Mouse (Mus musculus) liver, postnatal 0 days (tissue): ENCODE data around the gene Mark3. TPM values are rescaled to one million over a fixed set of nuclear protein-coding genes. Genes with fewer than 3 reads are reported as not detected.

ENCODE experiments used
- ATAC-seq: fragments of 200-750 bp; cut with Nextera tagmentation; 2 replicates; pipeline ENCODE4 v1.8.0; 2017; ENCODE audit warnings: mild to moderate bottlenecking, moderate library complexity
- DNase-seq: peaks from one replicate; pipeline ENCODE4 v3.0.0-alpha.2; 2016
- H3K27ac ChIP-seq: fragments of 300-500 bp; sonication (generic); 2 replicates; pipeline ENCODE4 v1.5.1; 2014; ENCODE audit warnings: antibody characterized with exemption, moderate library complexity, mild to moderate bottlenecking, low read depth
- H3K27me3 ChIP-seq: fragments of 300-500 bp; sonication (generic); 2 replicates; pipeline ENCODE4 v1.6.1; 2014; ENCODE audit warnings: low read length, control low read depth, mixed read lengths; ENCODE audit not compliant: insufficient read depth
- H3K36me3 ChIP-seq: fragments of 300-500 bp; sonication (generic); replicated peaks from 2 replicates; pipeline ENCODE4 v1.6.1; 2014; ENCODE audit warnings: mild to moderate bottlenecking, control low read depth, low read length, moderate library complexity, mixed read lengths; ENCODE audit not compliant: insufficient read depth
- H3K4me1 ChIP-seq: fragments of 300-500 bp; sonication (generic); 2 replicates; pipeline ENCODE4 v1.6.1; 2014; ENCODE audit warnings: antibody characterized with exemption, mild to moderate bottlenecking, control low read depth; ENCODE audit not compliant: insufficient read depth
- H3K4me2 ChIP-seq: fragments of 300-500 bp; sonication (generic); 2 replicates; pipeline ENCODE4 v1.6.1; 2014; ENCODE audit warnings: low read depth, mild to moderate bottlenecking, low read length, moderate library complexity, mixed read lengths
- H3K4me3 ChIP-seq: fragments of 300-500 bp; sonication (generic); 2 replicates; pipeline ENCODE4 v1.5.1; 2014; ENCODE audit warnings: low read depth, low read length
- H3K9ac ChIP-seq: fragments of 300-500 bp; sonication (generic); replicated peaks from 2 replicates; pipeline ENCODE4 v1.6.1; 2014; ENCODE audit warnings: mild to moderate bottlenecking, moderate library complexity
- H3K9me3 ChIP-seq: fragments of 300-500 bp; sonication (generic); 2 replicates; pipeline ENCODE4 v1.6.1; 2016; ENCODE audit warnings: mild to moderate bottlenecking, control low read depth, low read length, mixed read lengths
- CTCF ChIP-seq: sonication (generic); IDR thresholded peaks from 2 replicates; pipeline ENCODE4 v1.5.1; 2016; ENCODE audit warnings: antibody characterized with exemption, low read depth
- EP300 ChIP-seq: IDR thresholded peaks from 2 replicates; pipeline ENCODE4 v1.6.1; 2016; ENCODE audit warnings: antibody characterized with exemption, low read depth, mild to moderate bottlenecking
- WGBS: fragments of 180-500 bp; shearing (Covaris S2); extraction: QIAGEN DNeasy Blood & Tissue Kit; methylation state at CpG from one replicate; pipeline ENCODE4 v1.1.7; 2014; ENCODE audit not compliant: insufficient replicate concordance; 5-methylcytosine and 5-hydroxymethylcytosine counted together
- polyA plus RNA-seq: library from polyadenylated mRNA; unstranded; fragments of >200 nt; fragmentation: Nextera tagmentation; extraction: Ambion mirVana; gene quantifications from 2 replicates; pipeline ENCODE4 v1.2.1, GENCODE M21; 2015

Gene Mark3
- polyA plus RNA-seq, 1 experiment from 2014 or later, result 9.5 TPM

GRCm38 (mm10) chr12:111535762-111536161 lies 38.6 kb upstream of the Mark3 start:
- Histone ChIP-seq H3K4me3 (no peak overlapping the region), H3K9me3 (no peaks in the 10 kb centered on the region), H3K9ac (peak overlapping the region; percentile 99; the same call in 1 of the 2 replicates), H3K4me1 (peaks cover 38% of the 10 kb centered on the region), H3K36me3 (peaks cover 19% of the 10 kb centered on the region), H3K27ac (peak overlapping the region; percentile 100), H3K27me3 (no peaks in the 10 kb centered on the region), H3K4me2 (peak overlapping the region; percentile 49)
- ATAC-seq, result no peak
- no peak for TF ChIP-seq CTCF
- no peak for TF ChIP-seq EP300
- DNase-seq, result no peak
- WGBS, result 32% methylated on average over 5 of the region's 5 CpGs

GRCm38 (mm10) chr12:111536746-111537145 lies 37.6 kb upstream of the Mark3 start:
- H3K4me3 ChIP-seq, result peak overlapping the region; percentile 96
- ATAC-seq, result no peak
- peaks cover 38% of the 10 kb centered on the region for H3K4me1 ChIP-seq
- H3K27ac ChIP-seq, result peak overlapping the region; percentile 100
- H3K27me3 ChIP-seq, result no peaks in the 10 kb centered on the region
- peak overlapping the region; percentile 81 for H3K4me2 ChIP-seq
- TF ChIP-seq EP300 (no peak), CTCF (no peak)
- no peaks in the 10 kb centered on the region for H3K9me3 ChIP-seq
- H3K9ac ChIP-seq, result peak overlapping the region; percentile 99
- peaks cover 29% of the 10 kb centered on the region for H3K36me3 ChIP-seq
- DNase-seq, result no peak
- WGBS, result 44% methylated on average over 4 of the region's 4 CpGs

DNA sequence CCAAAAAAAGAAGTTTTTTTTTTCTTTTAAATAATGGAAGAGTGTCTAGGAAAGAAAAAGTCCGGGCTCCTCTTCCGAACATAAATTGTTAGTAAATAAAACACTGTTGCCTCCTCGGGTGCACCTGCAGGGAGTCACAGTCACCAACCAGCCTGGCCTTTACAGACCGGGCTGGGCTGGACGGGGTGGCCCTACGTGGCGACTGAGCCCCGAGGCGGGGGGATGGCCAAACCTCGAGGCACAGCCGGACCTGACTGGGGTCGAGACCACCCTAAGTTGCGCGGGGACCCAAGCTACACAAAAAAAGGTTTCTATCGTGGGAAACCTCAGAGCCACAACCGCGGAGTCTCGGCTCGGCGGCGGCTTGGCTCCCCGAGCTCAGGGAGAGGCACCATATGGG lies 37.0 kb upstream of the Mark3 start:
- no peak for TF ChIP-seq EP300
- no peak for TF ChIP-seq CTCF
- no peaks in the 10 kb centered on the region for H3K9me3 ChIP-seq
- peak; percentile 18; the same call in 1 of the 2 replicates for ATAC-seq
- WGBS, result under 1% methylated on average over 22 of the region's 22 CpGs
- peaks cover 38% of the 10 kb centered on the region for H3K4me1 ChIP-seq
- DNase-seq, result no peak
- H3K36me3 ChIP-seq, result peaks cover 34% of the 10 kb centered on the region
- H3K4me3 ChIP-seq, result peak overlapping the region; percentile 96
- H3K27ac ChIP-seq, result peak overlapping the region; percentile 100
- peak overlapping the region; percentile 81 for H3K4me2 ChIP-seq
- peak overlapping the region; percentile 99 for H3K9ac ChIP-seq
- no peaks in the 10 kb centered on the region for H3K27me3 ChIP-seq

DNA sequence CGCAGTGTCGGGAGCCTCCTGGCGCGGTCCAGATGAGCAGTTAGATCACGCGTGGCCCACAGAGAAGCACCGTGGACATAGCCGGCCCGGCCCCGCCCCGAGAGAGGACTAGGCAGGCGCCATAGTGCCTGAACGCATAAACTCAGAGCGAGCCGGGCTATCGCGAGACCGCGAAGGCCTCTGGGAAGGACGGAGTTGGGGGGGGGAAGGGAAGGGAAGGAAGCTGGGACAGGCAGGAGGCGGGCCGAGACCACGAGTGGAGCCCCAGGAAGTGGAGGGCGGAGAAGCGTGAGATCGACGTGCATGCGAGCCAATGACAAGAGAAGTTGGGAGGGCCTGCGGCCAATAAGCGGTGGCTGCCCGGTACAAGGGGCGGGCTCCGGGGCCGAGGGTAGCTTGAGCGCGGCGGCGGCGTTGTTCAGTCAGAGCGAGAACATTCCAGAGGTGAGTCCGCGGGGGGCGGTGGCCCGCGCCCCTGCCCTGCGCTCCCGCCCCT lies 36.5 kb upstream of the Mark3 start, which contains the start of gene Eif5:
Gene Eif5, plus strand, starts transcription at position 221 of the 496 bp plus-strand sequence.
- Histone ChIP-seq H3K27me3 (no peaks in the 10 kb centered on the region), H3K4me1 (peaks cover 38% of the 10 kb centered on the region), H3K4me3 (peak within 1 kb of the TSS; percentile 96), H3K27ac (peak within 1 kb of the TSS; percentile 100), H3K4me2 (peak within 1 kb of the TSS; percentile 81), H3K9me3 (no peaks in the 10 kb centered on the region), H3K9ac (peak within 1 kb of the TSS; percentile 100), H3K36me3 (peaks cover 40% of the 10 kb centered on the region)
- peak; percentile 90 for ATAC-seq
- peak; percentile 99 for DNase-seq
- peak; percentile 95 for TF ChIP-seq EP300
- TF ChIP-seq CTCF, result no peak
- WGBS, result 1% methylated on average over 40 of the region's 47 CpGs

DNA sequence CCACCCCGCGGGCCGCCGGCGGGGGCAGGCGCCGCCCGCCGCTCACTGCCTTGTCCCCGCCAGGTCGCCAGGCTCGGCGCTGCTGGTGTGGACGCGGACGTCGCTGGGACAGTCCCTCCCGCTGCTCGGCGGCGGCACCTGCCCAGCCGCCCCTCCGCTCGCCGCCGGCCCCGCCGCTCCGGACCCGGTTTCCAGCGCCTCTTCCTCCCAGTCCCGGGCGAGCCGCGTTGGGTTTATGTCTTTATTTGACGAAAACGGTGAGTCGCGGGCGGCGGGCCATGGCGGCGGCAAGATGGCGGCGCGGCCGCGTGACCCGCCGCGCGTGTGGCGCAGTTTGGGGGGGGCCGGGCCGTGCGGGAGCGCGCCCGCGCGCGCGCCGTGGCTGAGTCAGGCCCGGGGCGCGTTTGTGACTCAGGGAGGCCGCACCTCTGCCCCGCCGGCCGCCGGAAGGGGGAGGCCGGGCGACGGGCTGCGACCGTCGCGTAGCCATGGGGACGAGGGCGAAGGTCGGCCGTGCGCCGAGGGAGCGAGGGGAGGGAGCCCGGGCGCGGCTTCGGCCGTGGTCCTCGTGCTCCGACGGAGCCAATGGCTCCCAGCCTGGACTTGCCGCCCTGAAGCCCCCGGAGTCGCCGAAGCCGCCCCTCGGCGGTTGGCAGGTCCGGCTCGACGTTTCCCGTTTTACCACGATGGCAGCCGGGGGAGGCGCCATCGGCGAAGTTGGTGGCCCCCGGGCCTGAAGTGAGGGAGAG lies 35.9 kb upstream of the Mark3 start:
- Histone ChIP-seq H3K4me2 (peak overlapping the region; percentile 79), H3K9me3 (no peaks in the 10 kb centered on the region), H3K36me3 (peaks cover 46% of the 10 kb centered on the region), H3K4me1 (peaks cover 38% of the 10 kb centered on the region), H3K4me3 (peak overlapping the region; percentile 96), H3K27me3 (no peaks in the 10 kb centered on the region), H3K9ac (peak overlapping the region; percentile 100), H3K27ac (peak overlapping the region; percentile 100)
- DNase-seq (peak; percentile 92), ATAC-seq (peak; percentile 73)
- WGBS, result under 1% methylated on average over 76 of the region's 111 CpGs
- no peak for TF ChIP-seq EP300
- no peak; the same call in 1 of the 2 replicates for TF ChIP-seq CTCF

DNA sequence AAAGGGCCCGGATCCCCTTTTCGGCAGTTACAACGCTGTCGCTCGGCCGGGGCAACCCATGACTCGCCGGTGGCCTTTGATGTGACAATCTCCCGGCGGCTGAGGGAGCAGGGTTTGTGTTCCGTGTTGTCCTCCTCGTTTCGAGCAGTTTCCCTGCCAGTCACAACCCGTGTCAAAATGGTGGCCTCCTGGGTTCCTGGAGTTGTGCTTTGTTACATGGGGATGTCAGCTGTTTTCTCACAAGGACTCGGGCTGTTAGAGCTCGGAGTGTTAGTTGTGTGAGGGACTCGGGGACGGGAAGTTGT lies 35.3 kb upstream of the Mark3 start:
- peak overlapping the region; percentile 79 for H3K4me2 ChIP-seq
- peaks cover 51% of the 10 kb centered on the region for H3K36me3 ChIP-seq
- H3K27ac ChIP-seq, result peak overlapping the region; percentile 100
- DNase-seq (no peak), ATAC-seq (no peak)
- under 1% methylated on average over 18 of the region's 18 CpGs for WGBS
- peak overlapping the region; percentile 96 for H3K4me3 ChIP-seq
- H3K9ac ChIP-seq, result peak overlapping the region; percentile 100
- H3K27me3 ChIP-seq, result no peaks in the 10 kb centered on the region
- H3K9me3 ChIP-seq, result no peaks in the 10 kb centered on the region
- peaks cover 38% of the 10 kb centered on the region for H3K4me1 ChIP-seq
- no peak for TF ChIP-seq CTCF
- no peak for TF ChIP-seq EP300
